Mouse (Mus musculus) liver, postnatal 0 days (tissue): ENCODE measurements around the gene Prr15l.

Experiments
- CTCF ChIP-seq: sonication (generic); IDR thresholded peaks from 2 replicates; pipeline ENCODE4 v1.5.1; 2016; ENCODE audit warnings: antibody characterized with exemption, low read depth
- EP300 ChIP-seq: IDR thresholded peaks from 2 replicates; pipeline ENCODE4 v1.6.1; 2016; ENCODE audit warnings: antibody characterized with exemption, low read depth, mild to moderate bottlenecking

DNA sequence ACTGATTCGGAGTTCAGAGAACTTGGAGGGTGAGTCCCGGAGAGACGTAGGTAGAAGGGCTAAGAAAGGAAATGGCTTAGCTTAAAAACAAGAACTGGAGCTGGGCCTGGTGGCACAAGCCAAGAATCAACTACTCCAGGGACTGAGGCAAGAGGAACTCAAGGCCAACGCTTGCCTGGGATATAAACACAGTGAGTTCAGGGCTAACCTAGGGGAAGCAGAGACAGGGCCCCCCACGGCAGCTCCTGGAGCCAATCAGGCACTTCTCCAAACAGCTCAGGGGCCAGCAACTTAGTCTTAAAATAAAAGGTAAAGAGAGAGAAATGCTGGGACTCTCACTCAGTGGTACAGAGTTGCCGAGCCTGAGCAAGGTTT is 10.5 kb downstream of the Prr15l start:
- TF ChIP-seq CTCF = no peak
- TF ChIP-seq EP300 = no peak
